Mouse (Mus musculus): ENCODE measurements around the gene Tph2.

Tph2 gene

DNA sequence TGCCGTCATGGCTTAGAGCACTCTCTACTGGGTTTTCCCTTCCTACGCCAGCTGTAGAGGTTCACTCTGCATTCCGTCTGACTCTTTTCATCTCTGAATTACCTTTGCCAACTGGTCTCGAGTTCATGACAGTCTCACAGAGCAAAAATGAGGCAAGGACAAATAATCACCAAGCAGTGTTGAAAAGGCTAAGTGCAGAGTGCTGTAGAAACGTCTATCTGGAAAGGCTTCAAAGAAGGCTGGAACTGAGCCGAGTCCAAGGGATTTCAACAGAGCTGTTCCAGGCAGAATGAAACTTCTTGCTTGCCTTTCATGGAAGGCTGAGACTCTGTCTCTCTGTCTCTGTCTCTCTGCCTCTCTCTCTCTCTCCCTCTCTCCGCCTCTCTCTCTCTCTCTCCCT is 47.8 kb downstream of the Tph2 start:
- no peak for DNase-seq (ENCODE audit: low read depth, low spot score)

DNA sequence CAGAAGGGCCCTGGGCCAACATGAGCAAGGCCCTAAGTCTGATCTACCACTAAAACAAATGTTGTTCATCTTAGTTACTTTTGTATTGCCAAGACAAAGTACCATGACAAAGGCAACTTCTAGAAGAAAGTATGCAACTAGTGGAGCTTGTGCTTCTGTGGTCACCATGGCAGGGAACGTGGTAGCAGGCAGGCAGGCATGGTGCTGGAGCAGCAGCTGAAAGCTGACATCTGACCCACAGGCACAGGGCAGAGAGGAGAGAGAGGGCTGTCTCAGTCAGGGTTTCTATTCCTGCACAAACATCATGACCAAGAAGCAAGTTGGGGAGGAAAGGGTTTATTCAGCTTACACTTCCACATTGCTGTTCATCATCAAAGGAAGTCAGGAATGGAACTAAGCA is 56.9 kb downstream of the Tph2 start:
- no peak for DNase-seq (ENCODE audit: low read depth, low spot score)

DNA sequence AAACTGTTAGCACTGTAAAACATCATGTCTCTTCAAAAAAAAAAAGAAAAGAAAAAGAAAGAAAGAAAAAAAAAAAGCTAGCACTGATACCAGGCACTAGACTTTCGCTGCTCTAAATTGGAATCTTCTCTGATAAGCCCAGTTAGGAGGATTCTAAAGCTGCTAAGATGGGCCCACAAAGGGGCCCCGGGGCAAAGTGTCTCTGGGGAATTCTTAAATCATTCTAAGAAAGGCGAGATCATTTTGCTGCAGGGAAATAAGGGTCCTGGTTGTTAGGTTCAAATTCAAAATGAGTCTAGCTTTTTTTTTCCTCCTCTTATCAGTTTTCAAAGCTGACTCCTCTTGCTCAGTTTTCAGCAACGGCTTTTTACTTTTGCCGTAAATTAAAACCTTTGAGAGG is 59.3 kb downstream of the Tph2 start:
- no peak for DNase-seq (ENCODE audit: low read depth, low spot score)

DNA sequence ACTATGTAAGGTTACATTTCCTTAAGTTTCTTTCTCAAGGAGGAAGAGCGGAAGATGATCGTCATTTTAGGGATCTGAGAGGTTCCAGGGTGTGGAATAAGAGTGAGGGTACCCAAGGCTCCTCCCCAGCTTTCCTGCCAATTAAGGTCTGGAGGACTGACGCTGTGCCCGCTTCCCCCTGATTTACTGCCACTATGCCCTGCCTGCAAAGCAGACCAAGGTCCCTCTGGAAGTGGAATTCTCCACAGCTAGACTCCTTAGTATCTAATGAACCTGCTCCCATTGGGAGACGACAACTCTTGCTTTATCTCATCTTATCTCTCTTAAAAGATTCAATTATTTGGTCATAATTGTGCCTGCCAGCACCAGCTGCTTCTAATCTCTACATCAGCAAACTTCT is 59.8 kb downstream of the Tph2 start:
- DNase-seq (ENCODE audit: low read depth, low spot score): no peak

DNA sequence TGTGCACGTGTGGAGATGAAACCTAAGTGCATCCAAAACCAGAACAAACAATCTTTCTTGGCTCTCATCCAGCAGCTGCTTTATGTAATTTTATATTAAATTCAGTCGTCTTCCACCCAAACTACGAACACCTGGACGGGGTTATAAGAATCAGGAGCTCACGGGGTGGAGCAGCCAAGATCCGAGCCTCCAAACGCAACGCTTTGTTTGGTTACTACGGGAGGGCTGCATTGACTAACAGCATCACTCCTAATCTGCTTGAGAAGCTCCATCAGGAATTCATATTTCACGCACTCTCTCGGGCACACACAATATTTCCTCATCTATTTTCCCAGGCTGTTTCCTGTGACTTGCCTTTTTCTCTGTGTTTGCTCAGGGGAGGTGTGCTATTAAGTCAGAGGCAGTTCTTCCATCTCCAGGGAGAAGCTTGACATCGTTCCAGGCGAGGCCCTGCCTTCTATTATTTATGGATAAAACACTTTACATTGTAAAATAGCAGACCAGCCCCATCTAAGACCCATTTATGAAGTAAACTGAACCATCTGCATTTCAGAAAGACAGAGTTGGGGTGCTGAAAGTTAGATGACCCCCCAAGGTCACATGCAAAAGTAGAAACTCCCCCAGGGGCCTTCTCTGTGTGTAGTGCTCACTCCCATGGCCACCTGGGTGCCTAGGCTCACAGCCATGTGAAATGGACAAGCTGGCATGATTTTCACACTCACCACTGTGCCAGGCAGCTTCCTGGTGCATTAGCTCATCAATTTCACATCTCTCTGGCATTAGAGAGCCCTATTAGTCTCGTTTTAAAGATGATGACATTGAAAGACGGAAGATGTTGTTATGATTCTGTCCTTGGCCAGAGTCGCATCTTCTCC is 76.9 kb downstream of the Tph2 start:
- DNase-seq (ENCODE audit: low read depth, low spot score): no peak

DNA sequence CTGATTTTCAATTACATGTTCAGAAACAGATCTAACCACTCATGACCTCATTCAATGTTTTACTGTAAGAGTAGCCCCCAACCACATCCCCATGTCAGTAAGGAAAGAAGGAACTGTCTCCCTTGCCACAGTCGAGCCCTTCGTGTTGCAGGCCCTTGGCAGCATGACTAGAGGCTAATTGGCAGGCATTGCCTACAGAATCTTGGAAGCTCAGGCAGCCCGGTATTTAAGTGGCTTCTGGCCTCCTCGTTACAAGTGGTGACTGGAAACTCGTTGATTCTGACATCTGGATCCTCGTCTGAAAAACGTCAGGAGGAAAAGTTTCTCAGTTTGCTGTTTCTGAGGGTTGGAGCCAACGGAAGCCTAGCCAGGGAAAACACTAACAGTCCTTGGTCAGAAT is 80.6 kb downstream of the Tph2 start:
- DNase-seq (ENCODE audit: low read depth, low spot score): no peak

DNA sequence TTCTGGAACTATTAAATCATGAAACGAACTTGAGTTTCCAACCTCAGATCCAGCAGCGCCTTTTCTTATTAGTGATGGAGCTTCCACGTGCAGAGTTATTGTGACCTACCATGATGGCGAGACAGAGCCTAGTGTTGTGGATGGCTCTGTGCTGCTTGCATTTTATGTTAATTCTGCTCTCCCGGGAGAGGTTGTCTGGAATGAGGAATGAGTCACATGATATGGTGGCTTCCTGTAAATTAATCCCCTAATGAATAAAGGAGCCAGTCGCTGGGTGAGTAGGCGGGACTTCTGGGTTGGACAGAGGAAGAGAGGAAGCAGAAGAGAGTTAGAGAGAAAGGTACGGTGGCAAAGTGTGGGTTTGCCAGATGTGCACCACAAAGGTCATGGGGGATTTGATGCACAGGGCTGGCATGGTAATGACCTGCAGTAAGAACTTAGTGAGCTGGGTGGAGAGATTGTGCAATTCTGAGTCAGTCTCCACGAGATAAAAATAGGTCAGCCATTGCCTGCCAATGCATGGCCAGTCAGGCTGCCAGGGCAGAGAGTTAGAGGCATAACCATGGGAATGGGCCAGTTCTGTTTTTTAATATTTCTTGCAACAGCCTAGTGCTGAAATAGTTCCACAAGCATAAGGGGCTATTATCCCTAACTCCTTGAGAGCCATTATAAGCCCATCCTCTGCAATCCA is 84.8 kb downstream of the Tph2 start:
- DNase-seq (ENCODE audit: low read depth, low spot score): no peak

DNA sequence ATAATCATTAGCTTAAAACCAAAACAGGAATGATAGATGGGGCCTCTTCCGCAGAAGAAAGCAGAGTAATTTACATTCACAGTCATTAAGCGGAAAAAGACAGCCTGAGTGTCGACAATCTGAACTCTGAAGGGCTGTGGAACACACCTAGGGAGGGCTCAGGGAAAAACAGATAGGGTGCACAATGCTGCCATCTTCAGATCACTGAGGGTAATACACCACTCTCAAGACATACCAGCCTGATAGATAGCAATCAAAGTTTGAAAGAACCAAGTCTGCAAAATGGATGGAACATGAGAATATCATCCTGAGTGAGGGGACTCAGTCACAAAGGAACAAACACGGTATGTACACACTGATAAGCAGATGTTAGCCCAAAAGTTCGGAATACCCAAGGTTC is 87.7 kb downstream of the Tph2 start:
- no peak for DNase-seq (ENCODE audit: low read depth, low spot score)

DNA sequence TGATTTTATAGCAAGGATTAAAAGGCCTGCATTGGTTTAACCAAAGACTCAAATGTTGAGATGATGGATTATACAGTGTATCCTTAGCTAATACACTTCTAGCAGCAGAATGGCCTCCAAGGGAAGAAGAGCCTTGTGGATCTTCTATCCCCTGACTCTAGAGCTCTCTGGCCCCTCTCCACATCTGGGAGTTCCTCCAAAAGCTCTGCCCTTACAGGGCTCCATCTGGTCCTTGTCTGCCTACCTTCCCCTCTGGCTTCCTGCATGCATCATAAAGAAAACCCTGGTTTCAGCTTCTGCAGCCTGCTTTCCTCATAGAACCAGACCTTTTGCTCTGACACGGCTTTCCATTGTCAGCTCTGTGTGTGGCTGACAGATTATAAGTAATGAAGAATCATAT is 88.6 kb downstream of the Tph2 start:
- no peak for DNase-seq (ENCODE audit: low read depth, low spot score)

DNA sequence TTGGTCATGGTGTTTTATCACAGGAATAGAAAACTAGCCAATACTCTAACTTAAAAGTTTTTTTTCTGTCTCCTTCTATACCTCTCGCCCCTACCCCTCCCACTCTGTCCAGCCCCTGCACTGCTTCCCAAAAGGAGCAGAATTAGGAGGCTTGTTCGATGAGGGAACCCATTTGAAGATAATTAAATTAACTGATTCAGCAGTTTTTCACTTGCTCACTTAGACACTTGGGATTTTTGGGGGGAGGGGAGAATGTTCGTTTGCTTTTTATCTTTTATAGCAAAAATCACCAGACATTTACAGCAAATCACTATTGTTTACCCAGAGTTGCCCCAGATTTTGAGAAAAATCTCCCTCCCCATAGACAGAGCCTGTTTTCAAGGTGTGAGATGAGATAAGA is 106.6 kb downstream of the Tph2 start:
- DNase-seq (ENCODE audit: low read depth, low spot score): no peak

DNA sequence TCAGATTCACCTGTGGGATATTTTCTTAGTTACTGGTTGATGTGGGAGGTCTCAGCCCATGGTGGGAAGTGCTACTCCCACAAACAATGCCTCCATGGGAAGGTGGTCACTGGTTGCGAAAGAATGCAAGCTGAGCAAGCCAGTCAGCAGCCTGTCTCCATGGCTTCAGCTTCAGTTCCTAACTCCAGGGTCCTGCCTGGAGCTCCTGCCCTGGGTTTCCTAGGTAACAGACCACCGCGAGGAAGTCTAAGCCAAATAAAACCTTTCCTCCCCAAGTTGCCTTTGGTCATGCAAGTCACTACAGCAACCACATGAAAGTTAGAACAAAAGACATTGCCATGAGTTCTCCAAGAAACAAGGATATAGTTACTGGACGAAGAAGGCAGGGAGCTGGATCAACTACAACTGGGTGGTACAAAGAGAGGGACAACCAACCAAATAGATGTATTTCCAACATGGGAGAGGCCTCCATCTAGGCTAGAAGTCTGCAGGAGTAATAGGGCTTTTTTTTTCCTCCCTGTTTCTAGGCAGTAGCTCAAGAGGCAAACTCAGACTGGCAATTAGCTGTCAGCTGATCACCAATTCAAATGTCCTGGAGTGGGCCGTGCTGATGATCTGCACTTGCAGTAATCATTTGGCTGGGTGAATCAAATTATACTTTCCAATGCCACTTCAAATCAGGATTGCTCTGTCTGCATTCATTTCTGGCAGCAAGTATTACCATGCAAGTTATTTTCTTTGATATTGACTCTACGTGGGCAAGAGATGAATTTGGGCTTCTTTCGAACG is 115.5 kb downstream of the Tph2 start:
- no peak for DNase-seq (ENCODE audit: low read depth, low spot score)

DNA sequence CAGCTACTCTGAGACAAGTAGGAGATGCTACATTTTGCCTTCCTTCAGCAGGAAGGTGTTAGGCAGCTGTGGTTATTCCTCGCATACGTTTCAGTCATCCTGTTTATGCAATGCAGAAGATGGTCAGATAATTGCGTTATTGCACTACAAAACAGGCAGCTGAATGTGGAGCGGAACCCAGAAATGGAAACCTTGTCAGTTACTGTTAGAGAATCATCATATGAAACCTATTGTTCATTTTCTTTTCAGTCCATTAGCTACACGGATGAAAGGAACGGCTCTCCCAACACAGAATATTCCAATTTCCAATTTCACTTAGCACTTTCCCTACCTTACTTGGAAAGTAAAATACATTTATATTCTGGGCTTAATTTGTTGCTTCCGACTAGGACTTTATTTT is 120.9 kb downstream of the Tph2 start:
- DNase-seq (ENCODE audit: low read depth, low spot score): no peak

DNA sequence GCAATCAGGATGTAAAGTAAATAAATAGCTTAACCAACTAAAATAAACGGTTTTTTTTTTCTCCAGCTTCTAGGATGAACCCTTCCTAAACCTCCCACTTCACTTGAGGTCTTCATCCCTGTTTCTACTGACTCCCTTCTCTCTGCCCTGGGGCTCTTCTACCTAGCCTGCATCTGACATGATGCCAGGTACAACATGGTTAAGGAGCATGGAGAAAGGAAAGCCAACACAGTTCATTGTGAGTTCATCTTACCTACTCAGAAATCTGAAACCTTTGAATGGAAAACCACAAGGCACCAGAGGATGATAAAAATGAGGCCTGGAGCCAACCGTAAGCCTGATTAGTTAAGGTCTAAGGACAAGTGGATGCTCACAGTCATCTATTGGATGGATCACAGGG is 123.3 kb downstream of the Tph2 start:
- no peak for DNase-seq (ENCODE audit: low read depth, low spot score)

DNA sequence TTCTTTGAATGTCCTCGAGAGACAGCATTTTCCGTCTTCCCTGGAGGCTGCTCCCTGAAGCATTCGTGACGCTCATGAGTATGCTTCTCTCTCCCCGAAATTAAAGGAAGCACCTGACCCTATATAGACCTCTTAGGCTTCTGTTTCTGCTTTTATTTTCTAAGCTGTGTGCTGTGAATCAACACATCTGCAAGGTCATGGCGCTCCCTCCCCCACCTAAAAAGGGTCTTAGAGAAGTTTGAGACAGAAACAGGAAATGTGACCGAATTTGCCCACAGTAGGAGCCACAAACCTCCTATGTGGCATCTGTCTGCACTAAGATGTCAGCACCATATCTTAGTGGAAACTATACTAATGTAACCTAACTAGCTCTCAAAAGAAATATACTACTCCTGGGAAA is 124.1 kb downstream of the Tph2 start:
- no peak for DNase-seq (ENCODE audit: low read depth, low spot score)

DNA sequence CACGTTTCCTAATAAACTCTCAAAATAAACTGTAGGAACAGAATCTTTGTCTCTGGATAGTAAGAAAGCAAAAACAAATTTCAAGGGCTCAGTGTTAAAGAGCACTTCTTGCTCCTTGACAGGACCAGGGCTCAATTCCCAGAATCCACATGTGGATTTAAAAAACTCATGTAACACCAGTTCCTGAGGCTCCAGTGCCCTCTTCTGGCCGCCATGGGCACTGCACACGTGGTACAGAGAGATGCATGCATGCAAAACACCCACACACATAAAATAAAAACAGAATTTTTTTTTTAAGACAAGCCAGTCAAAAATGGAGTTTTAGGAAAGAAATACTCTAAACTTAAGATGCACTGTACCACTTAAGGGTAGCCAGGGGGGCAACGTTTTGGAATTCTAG is 133.2 kb downstream of the Tph2 start:
- no peak for DNase-seq (ENCODE audit: low read depth, low spot score)

DNA sequence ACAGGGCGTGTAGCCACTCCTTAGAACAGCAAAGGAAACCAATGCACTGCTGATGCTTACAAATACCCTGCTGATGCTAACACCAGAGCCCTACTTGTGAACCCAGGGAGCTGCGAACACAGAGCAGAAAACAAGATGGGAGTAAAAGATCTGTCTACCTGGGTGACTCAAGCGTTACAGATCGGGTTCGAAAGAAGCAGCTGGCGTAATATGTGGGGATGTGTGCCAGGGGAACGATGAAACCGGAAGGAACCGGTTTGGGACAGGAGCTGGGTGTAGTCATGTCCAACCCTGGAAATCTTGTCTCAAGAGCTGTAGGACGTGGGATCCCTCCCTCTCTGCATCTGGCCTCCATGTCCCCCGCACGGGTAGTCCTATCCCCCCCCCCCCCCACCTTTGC is 134.1 kb downstream of the Tph2 start:
- DNase-seq (ENCODE audit: low read depth, low spot score): no peak

DNA sequence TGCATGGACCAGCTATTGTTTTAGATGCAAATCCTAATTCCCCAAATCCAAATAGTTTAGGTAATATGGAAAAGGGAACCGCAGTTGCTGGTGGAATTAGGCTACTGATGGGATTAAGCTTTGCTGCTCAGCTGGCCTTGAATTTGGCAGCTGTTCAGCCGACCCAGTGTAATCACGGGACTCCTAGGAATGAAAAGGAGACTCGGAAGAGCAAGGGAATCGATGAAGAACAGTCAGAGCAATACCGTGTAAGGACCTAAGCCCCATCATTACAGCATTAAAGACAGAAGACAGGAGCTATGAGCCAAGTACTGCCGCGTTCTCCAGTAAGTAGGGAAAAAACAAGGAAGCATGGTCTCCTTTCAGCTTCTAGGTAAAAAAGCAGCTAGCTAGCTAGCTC is 134.6 kb downstream of the Tph2 start:
- DNase-seq (ENCODE audit: low read depth, low spot score): no peak

DNA sequence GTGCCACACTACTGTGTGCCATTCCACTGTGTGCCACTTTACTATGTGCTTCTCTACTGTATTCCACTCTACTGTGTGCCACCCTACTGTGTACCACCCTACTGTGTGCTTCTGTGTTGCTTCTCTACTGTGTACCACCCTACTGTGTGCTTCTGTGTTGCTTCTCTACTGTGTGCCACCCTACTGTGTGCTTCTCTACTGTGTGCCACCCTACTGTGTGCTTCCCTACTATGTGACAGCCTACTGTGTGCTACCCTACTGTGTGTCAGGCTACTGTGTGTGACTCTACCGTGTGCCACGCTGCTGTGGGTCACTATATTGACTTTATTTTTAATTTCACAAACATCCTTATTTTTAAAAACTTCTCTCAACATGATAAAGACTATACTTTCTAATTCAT is 136.3 kb downstream of the Tph2 start:
- no peak for DNase-seq (ENCODE audit: low read depth, low spot score)

DNA sequence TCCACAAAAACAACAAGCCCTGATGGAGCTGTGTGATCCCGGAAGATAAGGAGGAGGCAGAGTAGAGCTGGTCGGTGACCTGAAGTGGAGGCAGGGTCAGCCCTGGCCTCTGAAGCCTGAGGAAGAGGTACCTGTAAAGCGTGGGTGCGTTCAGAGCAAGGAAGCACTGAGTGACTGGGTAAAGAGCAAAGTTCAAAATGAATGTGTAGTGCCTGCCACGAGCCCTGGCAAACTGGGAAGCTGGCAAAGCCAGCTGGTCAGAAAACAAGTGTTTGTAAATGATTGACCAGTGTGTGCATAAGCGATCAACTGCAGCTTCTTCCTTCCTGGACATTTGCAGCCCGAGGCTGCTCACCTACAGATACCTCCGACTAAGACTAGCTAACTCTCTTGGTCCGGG is 149.1 kb downstream of the Tph2 start:
- no peak for DNase-seq (ENCODE audit: low read depth, low spot score)

Data from CD4-positive helper T cell, adult 2 months (primary cell).